Mouse (Mus musculus) G1E (cell line): ENCODE data around the gene Slc25a47.
A peak's percentile ranks its signal among the peaks of the same experiment; 100 is the strongest.

Experiments used
- CTCF ChIP-seq: IDR thresholded peaks from 2 replicates; pipeline ENCODE4 v1.5.1; 2012; ENCODE audit warnings: low read depth, low read length, inconsistent platforms, mixed read lengths
- GATA1 ChIP-seq: IDR thresholded peaks from 2 replicates; pipeline ENCODE4 v1.6.1; 2012; ENCODE audit warnings: borderline replicate concordance, low read length, inconsistent platforms, mixed read lengths
- TAL1 ChIP-seq: conservative IDR thresholded peaks from 2 replicates; pipeline ENCODE4 v1.6.1; 2012; ENCODE audit warnings: low read depth, low read length, inconsistent platforms, mixed read lengths

GRCm38 (mm10) chr12:108811133-108811532 lies 24.7 kb upstream of the Slc25a47 start:
- TF ChIP-seq CTCF (peak; percentile 35; the same call in 1 of the 2 replicates), TAL1 (no peak), GATA1 (no peak)
